Mouse (Mus musculus): ENCODE data around the gene Gm28308. TPM values are rescaled to one million over a fixed set of nuclear protein-coding genes. Genes with fewer than 3 reads are reported as not detected.
A peak's percentile ranks its signal among the peaks of the same experiment; 100 is the strongest.

The Gm28308 gene
- total RNA-seq (2021): not detected
- long read RNA-seq, experiment 1: 0 reads
- long read RNA-seq, experiment 2: 0 reads

GRCm38 (mm10) chr6:52213119-52213986 is at the start of gene Gm28308, which contains the start of gene Hoxa3:
Gm28308 (minus strand) TSS chr6:52213339.
Hoxa3 (minus strand) TSS chr6:52213336.
- no peak for DNase-seq (ENCODE audit: low spot score in 2 of 2)

DNA sequence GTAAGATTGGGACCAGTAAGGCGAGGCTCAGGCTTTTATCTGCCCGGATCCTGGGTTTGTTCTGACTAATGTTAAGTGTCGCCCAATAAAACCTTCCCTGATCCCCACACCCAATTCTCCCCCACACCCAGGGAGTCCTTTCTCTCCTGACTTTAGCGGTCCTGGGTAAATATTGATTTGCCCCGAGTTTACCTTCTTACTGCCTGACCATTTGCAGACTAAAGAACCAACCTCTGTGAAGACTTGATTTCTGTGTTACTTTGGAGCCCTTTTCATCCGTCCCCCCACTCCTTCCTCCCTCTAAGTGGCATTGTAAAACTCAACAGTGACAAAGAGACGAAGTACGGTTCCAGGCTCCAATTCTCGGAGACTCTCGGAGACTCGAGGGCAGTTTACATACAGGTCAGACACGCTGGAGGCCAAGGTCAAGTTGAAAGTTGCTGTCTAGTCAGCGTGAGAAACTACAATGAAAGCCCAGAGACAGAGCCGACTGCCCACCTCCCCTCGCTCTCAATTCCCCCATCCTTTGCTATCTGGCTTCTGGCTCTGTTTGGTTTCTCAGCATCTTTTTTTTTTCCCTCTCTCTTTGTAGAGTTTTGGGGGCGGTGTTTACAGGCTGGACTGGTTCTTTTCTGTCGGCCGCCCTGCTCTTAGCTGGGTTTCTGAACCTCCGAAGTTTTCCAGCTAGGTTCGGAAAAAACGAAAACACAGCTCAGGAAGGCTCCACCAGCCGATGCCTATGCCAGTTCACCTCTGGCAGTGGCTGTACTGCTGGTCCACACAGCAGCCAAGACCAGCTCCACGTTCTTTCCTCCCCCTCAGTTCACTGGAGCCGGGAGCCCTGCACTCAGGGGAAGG is 49.6 kb upstream of the Gm28308 start:
- no peak for DNase-seq (ENCODE audit: low spot score in 2 of 2)

DNA sequence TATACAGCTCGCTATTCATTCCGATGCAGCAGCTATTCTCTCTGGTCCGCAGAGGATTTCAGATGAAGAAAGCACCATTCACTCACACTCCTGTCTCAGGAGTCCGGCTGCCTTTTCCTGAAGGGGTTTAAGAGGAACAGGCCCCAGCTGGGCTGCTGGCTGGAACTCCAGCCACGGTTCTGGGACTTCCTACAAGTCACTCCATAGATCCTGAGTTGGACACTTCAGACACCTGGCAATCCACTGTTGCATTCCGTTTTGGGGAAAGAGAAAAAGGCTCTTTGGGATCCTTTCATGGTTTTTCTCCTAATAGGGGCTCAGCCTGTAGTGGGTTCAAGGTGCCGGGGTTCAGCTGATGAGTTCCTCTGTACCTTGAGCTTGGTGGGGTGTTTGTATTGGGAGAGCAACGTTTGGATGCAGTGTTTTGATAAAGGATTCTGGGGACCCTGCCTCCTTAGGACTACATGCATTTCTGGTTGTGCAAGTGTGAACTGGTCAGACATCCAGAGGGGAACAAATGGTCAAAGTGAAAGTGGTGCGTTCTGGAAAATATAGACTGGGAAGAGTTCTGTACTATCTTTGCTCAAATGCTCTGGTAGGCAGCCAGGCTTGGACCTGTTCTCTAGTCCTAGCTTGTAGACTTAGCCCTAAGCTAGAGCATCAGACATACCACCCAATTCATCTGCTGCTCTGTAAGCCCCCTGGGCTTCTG is 48.8 kb upstream of the Gm28308 start:
- DNase-seq (ENCODE audit: low spot score in 2 of 2): no peak

GRCm38 (mm10) chr6:52260654-52261575 is 47.8 kb upstream of the Gm28308 start, which contains the start of gene Hoxa13:
Hoxa13 (minus strand) TSS chr6:52260880.
- DNase-seq (ENCODE audit: low spot score in 2 of 2): no peak

- DNase-seq (ENCODE audit: low spot score in 2 of 2): no peak
Measured at GRCm38 (mm10) chr6:52259811-52260261, 46.7 kb upstream of the Gm28308 start.

- no peak for DNase-seq (ENCODE audit: low spot score in 2 of 2)
Measured at GRCm38 (mm10) chr6:52259081-52259790, 46.1 kb upstream of the Gm28308 start.

DNA sequence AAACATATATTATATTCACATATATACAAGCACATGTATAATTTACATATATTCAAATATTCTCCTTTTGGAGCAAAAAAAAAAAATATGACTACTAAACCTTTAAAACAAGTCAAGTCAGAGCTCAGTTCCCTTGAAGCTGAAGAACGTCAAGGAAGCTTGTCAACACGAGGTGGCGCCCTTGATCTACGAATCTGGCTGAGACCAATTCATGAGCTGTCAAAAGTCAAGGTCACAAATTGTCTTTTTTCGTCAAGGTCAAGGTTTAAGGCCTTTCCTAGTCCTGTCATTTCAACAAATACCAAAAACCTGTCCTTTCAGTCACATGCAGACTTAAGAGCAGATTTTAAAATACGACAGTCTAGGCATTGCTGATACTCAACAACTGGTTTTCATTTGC is 43.8 kb upstream of the Gm28308 start:
- DNase-seq (ENCODE audit: low spot score in 2 of 2): peak; percentile 57 to 82

- DNase-seq (ENCODE audit: low spot score in 2 of 2): no peak
Measured at GRCm38 (mm10) chr6:52253511-52254500, 40.7 kb upstream of the Gm28308 start.

DNA sequence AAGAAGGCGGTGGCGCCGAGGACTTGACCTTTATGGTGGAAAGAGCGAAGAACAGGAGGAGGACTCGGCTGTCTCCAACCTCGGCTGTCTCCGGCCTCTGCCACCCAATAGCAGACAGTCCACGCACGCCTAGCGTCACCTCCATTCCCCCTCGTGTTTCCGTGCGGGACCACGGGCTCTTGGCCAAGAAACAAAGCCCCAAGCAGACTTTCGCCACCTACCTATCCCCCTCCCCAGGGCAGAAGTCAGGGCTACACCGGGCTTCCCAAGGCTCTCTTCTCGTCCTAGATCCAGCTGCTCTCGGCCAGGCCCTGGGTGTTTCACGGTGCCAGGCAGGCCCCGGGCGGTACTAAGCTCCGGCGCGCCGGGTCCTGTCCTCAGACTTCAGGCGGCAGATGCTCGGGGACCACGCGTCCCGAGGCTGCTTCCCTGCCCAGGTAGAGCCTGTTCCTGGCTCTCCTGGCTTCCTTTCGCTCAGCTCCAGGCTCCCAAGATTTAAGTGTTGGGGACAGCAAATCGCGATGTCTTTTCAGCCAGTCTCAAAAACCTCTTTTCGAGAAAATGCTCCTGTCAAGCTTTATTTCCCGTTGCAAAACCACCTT is 39.7 kb upstream of the Gm28308 start:
- no peak for DNase-seq (ENCODE audit: low spot score in 2 of 2)

DNA sequence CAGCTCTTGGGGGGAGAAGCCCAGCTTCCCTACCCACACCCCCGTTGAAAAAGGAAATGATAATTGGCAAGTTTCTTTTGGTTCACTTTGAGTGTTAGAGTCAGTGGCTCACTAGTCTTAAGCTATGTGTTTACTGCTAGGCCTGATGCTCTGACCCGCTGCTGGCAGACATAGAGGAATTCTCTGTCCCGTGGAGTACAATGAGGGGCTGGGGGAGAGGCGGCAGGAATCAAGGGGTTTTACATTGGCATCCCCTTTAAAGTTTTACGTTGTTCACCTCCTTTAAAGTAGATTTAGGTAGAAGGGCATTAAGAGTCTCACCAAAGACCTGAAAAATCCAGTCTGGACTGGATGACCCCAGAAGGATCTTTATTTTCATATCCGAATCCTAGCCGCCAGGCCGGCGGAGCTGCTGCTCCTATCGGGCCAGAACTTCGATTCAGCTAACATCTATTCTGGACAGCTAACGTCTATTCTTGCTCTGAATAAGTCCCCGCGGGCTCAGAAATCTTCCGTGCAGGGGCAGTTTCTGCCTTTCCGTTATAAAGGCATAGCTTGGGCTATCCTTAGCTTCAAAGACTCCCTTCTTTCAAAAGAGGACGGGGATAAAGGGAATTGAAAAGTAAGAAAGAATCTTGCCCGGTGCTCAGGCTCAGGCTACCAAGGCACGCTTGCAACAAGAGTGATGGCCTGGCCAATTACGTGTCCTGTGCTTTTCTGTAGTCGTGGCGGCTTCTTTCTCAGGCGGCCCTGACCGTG is 39.1 kb upstream of the Gm28308 start:
- no peak for DNase-seq (ENCODE audit: low spot score in 2 of 2)

GRCm38 (mm10) chr6:52251177-52251879 is 38.2 kb upstream of the Gm28308 start:
- DNase-seq (ENCODE audit: low spot score in 2 of 2): no peak

GRCm38 (mm10) chr6:52249826-52250225 is 36.7 kb upstream of the Gm28308 start:
- DNase-seq (ENCODE audit: low spot score in 2 of 2): no peak

DNA sequence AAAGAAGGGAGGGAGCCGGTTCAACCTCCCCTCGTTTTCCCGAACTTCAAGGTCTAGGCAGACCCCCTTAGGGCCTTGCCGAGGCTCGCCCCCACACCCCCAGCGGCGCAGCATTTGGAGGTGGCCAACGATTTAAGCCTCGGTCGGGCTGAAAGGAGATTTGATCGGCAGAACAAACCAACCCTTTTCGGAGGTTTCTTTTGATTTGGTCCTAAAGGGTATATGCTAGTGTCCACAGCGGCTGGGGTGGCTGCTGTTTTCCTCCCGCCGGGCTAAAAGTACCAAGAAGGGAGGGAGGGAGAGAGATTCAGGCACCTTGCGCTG is 36.2 kb upstream of the Gm28308 start:
- no peak for DNase-seq (ENCODE audit: low spot score in 2 of 2)

GRCm38 (mm10) chr6:52248638-52249414 is 35.7 kb upstream of the Gm28308 start:
- no peak for DNase-seq (ENCODE audit: low spot score in 2 of 2)

DNA sequence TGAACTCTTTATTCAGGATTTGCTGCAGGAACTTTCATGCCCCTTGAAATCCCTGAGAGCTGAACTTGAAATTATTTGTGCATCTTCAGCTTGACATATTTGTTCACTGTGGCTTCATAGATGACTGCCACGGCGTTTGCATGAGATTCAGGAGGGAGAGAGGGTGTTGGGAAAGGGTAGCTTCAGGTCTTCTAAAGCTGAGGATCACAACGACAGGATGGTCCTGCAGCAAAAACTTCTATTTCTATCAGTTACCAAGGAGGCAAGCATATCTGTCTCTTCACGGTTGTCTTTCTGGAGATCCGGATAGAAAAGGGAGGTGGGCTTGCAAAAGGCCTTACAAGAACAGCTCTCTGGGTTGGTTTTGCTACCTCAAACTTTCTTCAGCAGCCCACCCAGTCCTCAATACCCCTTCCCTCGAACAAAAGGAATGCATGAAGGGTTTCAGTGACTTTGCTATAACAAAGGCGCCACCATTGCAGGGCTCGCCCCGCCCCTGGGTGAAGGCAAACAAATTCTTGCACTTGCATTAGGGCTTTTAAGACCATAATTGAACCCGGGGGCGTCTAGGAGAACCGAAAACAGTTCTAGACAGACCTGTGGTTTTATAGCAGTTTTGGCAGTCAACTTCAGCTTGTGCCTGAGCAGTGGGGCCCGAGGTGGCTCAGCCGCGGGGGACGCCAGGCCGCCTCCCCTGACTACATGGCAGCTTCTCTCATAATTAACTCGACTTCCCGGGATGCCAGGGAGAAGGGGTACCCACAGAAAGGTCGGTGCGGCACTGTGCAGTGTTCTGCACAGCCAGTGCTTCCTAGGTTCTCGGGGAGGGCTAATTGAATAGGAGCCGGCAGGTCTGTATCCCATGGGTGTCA is 34.9 kb upstream of the Gm28308 start:
- no peak for DNase-seq (ENCODE audit: low spot score in 2 of 2)
